Mouse (Mus musculus): ENCODE results near the gene Plpp3. TPM values are rescaled to one million over a fixed set of nuclear protein-coding genes. Genes with fewer than 3 reads are reported as not detected.

Gene Plpp3
- polyA plus RNA-seq, 1 experiment = 23.3 TPM

DNA sequence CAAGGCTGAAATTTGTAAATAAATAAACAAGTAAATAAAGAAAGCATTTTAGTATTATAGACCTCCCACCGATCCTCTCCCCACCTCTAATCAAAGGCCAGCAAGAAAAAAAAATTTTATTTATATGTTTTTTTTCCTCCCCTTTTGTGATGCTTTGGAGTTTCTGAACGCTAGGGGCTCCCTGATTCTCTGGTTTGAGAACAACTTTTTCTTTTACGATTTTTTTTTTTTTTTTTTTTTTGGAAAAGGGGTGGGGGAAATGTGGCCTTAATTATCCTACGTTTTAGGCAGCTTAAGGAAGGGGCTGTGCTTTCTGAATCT, 232 bp upstream of the Plpp3 start:
- H3K4me1 ChIP-seq (replicated peaks; ENCODE audit: control insufficient read depth, insufficient read depth, low read length) = 0 out of 2 replicates have a peak, but pooled peaks cover 2% of the 10 kb centered on the region
- no peaks in the 10 kb centered on the region for H3K36me3 ChIP-seq (ENCODE audit: control insufficient read depth, insufficient read depth, low read length)
- WGBS = 0% methylated on average over 4 of the region's 4 CpGs
- no peak for TF ChIP-seq POLR2A (IDR thresholded peaks at IDR 0.05; ENCODE audit: control insufficient read depth, extremely low read depth, insufficient read depth, low read length, poor library complexity)
- no peak for TF ChIP-seq CTCF (IDR thresholded peaks at IDR 0.05; ENCODE audit: borderline replicate concordance, control insufficient read depth, extremely low read depth, insufficient read depth, low read length, poor library complexity)
- no peak for DNase-seq
- H3K27me3 ChIP-seq (ENCODE audit: control insufficient read depth, insufficient read depth, low read length) = no peaks in the 10 kb centered on the region
- no peak overlapping the region for H3K27ac ChIP-seq (ENCODE audit: control insufficient read depth, insufficient read depth, low read length)
- H3K4me3 ChIP-seq (ENCODE audit: control insufficient read depth, insufficient read depth, low read length) = peak overlapping the region; percentile 56

DNA sequence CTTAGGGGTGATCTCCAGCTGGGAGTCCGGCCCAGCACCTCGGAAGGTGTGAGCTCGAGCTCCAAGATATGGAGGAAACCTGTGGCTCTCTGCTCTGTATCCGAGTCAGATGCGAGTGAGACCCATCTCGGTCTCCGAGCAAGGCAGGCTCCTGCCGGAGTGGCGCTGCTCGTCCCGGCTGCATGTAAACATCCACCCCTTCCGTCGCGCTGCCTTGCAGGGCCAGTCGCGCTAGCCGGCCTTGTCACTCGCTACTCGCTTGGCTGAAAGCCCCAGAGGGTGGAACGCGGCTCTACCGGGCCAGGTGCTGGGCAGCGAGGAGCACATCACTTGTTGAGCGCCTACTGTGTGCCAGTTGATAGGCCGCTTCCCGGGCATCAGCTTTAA, 1.0 kb downstream of the Plpp3 start:
- no peaks in the 10 kb centered on the region for H3K27me3 ChIP-seq (ENCODE audit: control insufficient read depth, insufficient read depth, low read length)
- TF ChIP-seq POLR2A (IDR thresholded peaks at IDR 0.05; ENCODE audit: control insufficient read depth, extremely low read depth, insufficient read depth, low read length, poor library complexity) = no peak
- TF ChIP-seq CTCF (IDR thresholded peaks at IDR 0.05; ENCODE audit: borderline replicate concordance, control insufficient read depth, extremely low read depth, insufficient read depth, low read length, poor library complexity) = no peak
- H3K4me3 ChIP-seq (ENCODE audit: control insufficient read depth, insufficient read depth, low read length) = peak overlapping the region; percentile 56
- peak; percentile 71 for DNase-seq
- no peaks in the 10 kb centered on the region for H3K36me3 ChIP-seq (ENCODE audit: control insufficient read depth, insufficient read depth, low read length)
- 0 out of 2 replicates have a peak, but pooled peaks cover 2% of the 10 kb centered on the region for H3K4me1 ChIP-seq (replicated peaks; ENCODE audit: control insufficient read depth, insufficient read depth, low read length)
- under 1% methylated on average over 26 of the region's 26 CpGs for WGBS
- H3K27ac ChIP-seq (ENCODE audit: control insufficient read depth, insufficient read depth, low read length) = no peak overlapping the region

DNA sequence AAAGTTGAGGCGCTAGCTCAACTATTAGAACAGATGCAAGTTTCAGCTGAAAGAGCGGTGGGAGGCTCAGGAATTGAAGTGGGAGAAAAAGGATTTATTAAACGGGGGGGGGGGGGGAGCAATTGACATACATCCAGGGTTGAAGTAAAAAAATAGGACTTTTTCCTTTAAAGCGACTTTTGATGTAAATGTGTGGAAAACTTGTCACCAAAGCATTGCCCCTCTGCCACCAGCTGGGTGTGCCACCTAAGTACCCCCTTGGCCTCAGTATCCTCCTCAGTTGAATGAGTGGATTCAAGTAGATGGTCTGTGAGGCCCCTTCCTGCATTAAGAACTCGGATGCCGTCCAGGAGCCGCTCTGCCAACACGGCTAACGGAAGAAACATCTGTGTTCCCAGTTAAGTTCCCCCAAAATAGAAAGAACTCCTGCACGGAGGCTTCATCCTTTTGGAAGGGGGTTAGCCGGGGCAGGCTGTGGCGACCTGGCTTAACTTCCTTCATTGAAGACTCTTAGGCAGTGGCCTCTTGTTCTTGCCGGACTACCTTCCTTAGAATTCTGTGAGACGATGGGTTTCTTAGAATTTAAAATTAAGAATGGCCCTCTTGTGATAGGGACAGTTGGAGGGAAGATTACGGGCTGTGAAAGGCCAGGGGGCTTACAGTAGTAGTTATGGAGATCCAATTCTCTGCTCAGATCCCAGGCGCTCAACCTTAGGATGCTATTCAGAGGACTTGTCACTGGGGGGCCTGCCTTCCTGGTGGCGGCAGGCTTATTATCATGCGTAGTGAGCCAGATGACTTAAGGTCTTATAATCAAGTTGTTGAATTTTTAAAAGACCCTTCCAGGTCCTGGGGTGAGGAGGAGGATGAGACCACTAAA, 1.7 kb downstream of the Plpp3 start:
- WGBS = 68% methylated on average over 18 of the region's 18 CpGs
- Histone ChIP-seq H3K27me3 (ENCODE audit: control insufficient read depth, insufficient read depth, low read length) (no peaks in the 10 kb centered on the region), H3K4me3 (ENCODE audit: control insufficient read depth, insufficient read depth, low read length) (peak overlapping the region; percentile 56; the same call in 1 of the 2 replicates), H3K27ac (ENCODE audit: control insufficient read depth, insufficient read depth, low read length) (no peak overlapping the region), H3K36me3 (ENCODE audit: control insufficient read depth, insufficient read depth, low read length) (no peaks in the 10 kb centered on the region), H3K4me1 (replicated peaks; ENCODE audit: control insufficient read depth, insufficient read depth, low read length) (0 out of 2 replicates have a peak, but pooled peaks cover 2% of the 10 kb centered on the region)
- TF ChIP-seq POLR2A (IDR thresholded peaks at IDR 0.05; ENCODE audit: control insufficient read depth, extremely low read depth, insufficient read depth, low read length, poor library complexity) = no peak
- TF ChIP-seq CTCF (IDR thresholded peaks at IDR 0.05; ENCODE audit: borderline replicate concordance, control insufficient read depth, extremely low read depth, insufficient read depth, low read length, poor library complexity) = no peak
- DNase-seq = no peak

DNA sequence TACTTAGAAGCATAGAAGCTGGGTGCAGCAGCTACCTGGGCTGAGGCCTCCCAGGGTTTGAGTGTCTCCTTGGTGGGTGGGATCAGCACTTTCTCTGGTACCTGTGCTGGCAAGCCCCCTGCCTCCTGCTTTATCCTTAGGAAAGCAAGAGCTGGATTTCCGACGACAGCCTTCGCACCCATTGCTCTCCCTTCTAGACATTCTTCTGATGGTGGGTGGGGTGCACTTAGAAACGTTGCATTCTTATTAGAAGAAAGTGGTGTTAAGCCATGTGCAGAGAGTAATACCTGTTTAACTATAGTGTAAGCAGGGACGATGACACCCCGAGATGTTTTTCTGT, 2.4 kb downstream of the Plpp3 start:
- no peak for TF ChIP-seq POLR2A (IDR thresholded peaks at IDR 0.05; ENCODE audit: control insufficient read depth, extremely low read depth, insufficient read depth, low read length, poor library complexity)
- no peak for TF ChIP-seq CTCF (IDR thresholded peaks at IDR 0.05; ENCODE audit: borderline replicate concordance, control insufficient read depth, extremely low read depth, insufficient read depth, low read length, poor library complexity)
- no peak for DNase-seq
- no peaks in the 10 kb centered on the region for H3K36me3 ChIP-seq (ENCODE audit: control insufficient read depth, insufficient read depth, low read length)
- no peak overlapping the region for H3K27ac ChIP-seq (ENCODE audit: control insufficient read depth, insufficient read depth, low read length)
- no peak overlapping the region for H3K4me3 ChIP-seq (ENCODE audit: control insufficient read depth, insufficient read depth, low read length)
- no peaks in the 10 kb centered on the region for H3K27me3 ChIP-seq (ENCODE audit: control insufficient read depth, insufficient read depth, low read length)
- 0 out of 2 replicates have a peak, but pooled peaks cover 2% of the 10 kb centered on the region for H3K4me1 ChIP-seq (replicated peaks; ENCODE audit: control insufficient read depth, insufficient read depth, low read length)
- 92% methylated on average over 6 of the region's 6 CpGs for WGBS

DNA sequence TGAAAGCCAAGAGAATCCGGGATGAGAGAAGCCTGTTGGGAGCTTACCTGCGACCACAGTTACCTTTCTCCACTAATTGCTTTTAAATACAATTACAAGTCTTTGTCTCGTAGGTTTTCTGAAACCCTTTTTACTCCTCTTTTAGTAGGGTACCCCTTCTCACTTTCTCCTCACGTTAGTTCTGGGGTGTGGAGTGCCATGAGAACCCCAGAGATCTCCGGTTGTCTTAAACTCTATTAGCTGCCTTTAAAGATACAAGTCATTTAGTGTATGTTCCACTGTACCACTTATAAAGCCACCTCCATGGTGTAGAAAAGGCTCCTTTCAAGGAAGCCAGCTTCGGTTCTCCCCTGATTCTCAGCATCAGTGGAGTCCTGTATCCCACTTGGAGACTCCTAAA, 3.3 kb downstream of the Plpp3 start:
- Histone ChIP-seq H3K36me3 (ENCODE audit: control insufficient read depth, insufficient read depth, low read length) (no peaks in the 10 kb centered on the region), H3K4me1 (replicated peaks; ENCODE audit: control insufficient read depth, insufficient read depth, low read length) (0 out of 2 replicates have a peak, but pooled peaks cover 2% of the 10 kb centered on the region), H3K4me3 (ENCODE audit: control insufficient read depth, insufficient read depth, low read length) (no peak overlapping the region), H3K27ac (ENCODE audit: control insufficient read depth, insufficient read depth, low read length) (no peak overlapping the region), H3K27me3 (ENCODE audit: control insufficient read depth, insufficient read depth, low read length) (no peaks in the 10 kb centered on the region)
- WGBS = 90% methylated on average over 6 of the region's 6 CpGs
- no peak for DNase-seq
- TF ChIP-seq CTCF (IDR thresholded peaks at IDR 0.05; ENCODE audit: borderline replicate concordance, control insufficient read depth, extremely low read depth, insufficient read depth, low read length, poor library complexity) (no peak), POLR2A (IDR thresholded peaks at IDR 0.05; ENCODE audit: control insufficient read depth, extremely low read depth, insufficient read depth, low read length, poor library complexity) (no peak)

DNA sequence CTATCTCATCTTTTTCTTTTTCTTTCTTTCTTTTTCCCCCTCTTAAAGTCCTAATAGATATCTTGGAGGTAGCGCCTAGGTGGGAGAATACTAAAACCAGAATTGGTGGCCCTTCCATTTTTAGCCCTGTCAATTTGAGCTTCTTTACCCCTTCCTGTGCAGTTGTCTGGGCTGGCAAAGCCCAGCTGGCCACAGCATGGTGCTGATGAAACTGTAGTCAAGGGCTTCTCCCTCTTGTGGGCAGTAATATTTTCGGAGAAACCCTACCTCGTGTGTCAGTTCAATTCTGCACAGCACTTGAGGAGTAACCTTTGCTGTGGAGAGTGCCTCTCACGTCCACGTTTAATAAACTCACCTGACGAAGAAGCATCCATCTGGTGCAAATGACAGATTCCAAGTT, 4.9 kb downstream of the Plpp3 start:
- no peaks in the 10 kb centered on the region for H3K36me3 ChIP-seq (ENCODE audit: control insufficient read depth, insufficient read depth, low read length)
- no peaks in the 10 kb centered on the region for H3K27me3 ChIP-seq (ENCODE audit: control insufficient read depth, insufficient read depth, low read length)
- DNase-seq = no peak
- no peak overlapping the region for H3K27ac ChIP-seq (ENCODE audit: control insufficient read depth, insufficient read depth, low read length)
- H3K4me3 ChIP-seq (ENCODE audit: control insufficient read depth, insufficient read depth, low read length) = no peak overlapping the region
- TF ChIP-seq POLR2A (IDR thresholded peaks at IDR 0.05; ENCODE audit: control insufficient read depth, extremely low read depth, insufficient read depth, low read length, poor library complexity) (no peak), CTCF (IDR thresholded peaks at IDR 0.05; ENCODE audit: borderline replicate concordance, control insufficient read depth, extremely low read depth, insufficient read depth, low read length, poor library complexity) (no peak)
- WGBS = 75% methylated on average over 6 of the region's 6 CpGs
- H3K4me1 ChIP-seq (replicated peaks; ENCODE audit: control insufficient read depth, insufficient read depth, low read length) = 0 out of 2 replicates have a peak, but pooled peaks cover 2% of the 10 kb centered on the region

Measured in thymus, adult 2 months (tissue).